ENCODE assay signal across 9 mouse cellular contexts in the genomic region with DNA sequence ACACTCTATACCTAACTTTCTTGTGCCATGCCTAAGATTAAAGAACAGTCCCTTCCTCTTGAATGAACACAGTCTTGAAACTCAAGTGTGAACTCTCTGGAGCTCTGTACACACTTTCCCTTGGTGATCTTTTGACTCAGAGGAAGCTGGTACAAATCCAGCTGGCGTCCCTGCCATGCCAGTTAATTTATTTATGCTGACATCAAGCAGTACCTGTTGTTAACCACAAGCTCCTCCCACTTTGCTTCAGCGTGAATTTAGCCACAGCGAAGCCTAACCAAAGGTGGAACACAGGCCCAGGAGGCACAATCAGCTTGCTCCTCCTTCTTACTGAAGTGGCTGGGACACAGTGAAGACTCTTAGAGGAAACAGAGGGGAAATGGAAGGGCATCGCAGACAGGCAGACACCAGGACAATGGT. TPM values are rescaled to one million over a fixed set of nuclear protein-coding genes. Genes with fewer than 3 reads are reported as not detected.
DNase-seq lines count a peak whose midpoint lies in the region; ATAC-seq lines count a peak whose summit lies in the region.
"Had no signal": no experiment of that assay in that cellular context is flagged by ENCODE, and none has a peak within 500 bp of the region (broad histone marks: within the 10 kb centered on the region; RNA-seq: fewer than 3 reads in every experiment).

No protein-coding gene starts in this region.

- no peaks in the 10 kb centered on the region for H3K27me3 ChIP-seq in hindbrain, embryonic 11.5 days (ENCODE audit: control insufficient read depth, insufficient read depth, low read length)
- H3K27me3 ChIP-seq in limb, embryonic 12.5 days = 0 out of 2 replicates have a peak, but pooled peaks cover under 1% of the 10 kb centered on the region
- no peaks in the 10 kb centered on the region for H3K27me3 ChIP-seq in midbrain, embryonic 15.5 days (replicated peaks)

- H3K9ac ChIP-seq in hindbrain, embryonic 11.5 days (ENCODE audit: low read depth, low read length) = no peak overlapping the region
- H3K9ac ChIP-seq in limb, embryonic 12.5 days (replicated peaks) = peak overlapping the region; percentile 34; the same call in 1 of the 2 replicates
- no peak overlapping the region for H3K9ac ChIP-seq in midbrain, embryonic 15.5 days

- ATAC-seq in hindbrain, embryonic 11.5 days (ENCODE audit: low FRiP score) = 0 out of 2 replicates have a peak, but pooled peaks have one; percentile 49
- ATAC-seq in limb, embryonic 12.5 days (ENCODE audit: insufficient number of reproducible peaks, insufficient read depth, low FRiP score, low TSS enrichment, low read depth) = no peak
- ATAC-seq in midbrain, embryonic 15.5 days (replicated peaks) = no peak

- H3K4me2 ChIP-seq in hindbrain, embryonic 11.5 days (replicated peaks; ENCODE audit: low read depth, low read length) = 0 out of 2 replicates have a peak overlapping the region, but pooled peaks have one; percentile 19
- peak overlapping the region; percentile 42 for H3K4me2 ChIP-seq in limb, embryonic 12.5 days
- H3K4me2 ChIP-seq in midbrain, embryonic 15.5 days = peak overlapping the region; percentile 30

- no peak overlapping the region for H3K27ac ChIP-seq in hindbrain, embryonic 11.5 days (ENCODE audit: low read depth, low read length)
- H3K27ac ChIP-seq in limb, embryonic 12.5 days = 0 out of 2 replicates have a peak overlapping the region, but pooled peaks have one; percentile 29
- no peak overlapping the region for H3K27ac ChIP-seq in midbrain, embryonic 15.5 days

- peak; percentile 29 to 34 for DNase-seq in cerebellum, postnatal 10 days
- DNase-seq in cerebellum, adult 9-11 months = no peak
- DNase-seq in adipocyte (ENCODE audit: low spot score) = peak; percentile 39
- peak; percentile 33 for DNase-seq in hindbrain, embryonic 11.5 days (ENCODE audit: low spot score)
- DNase-seq in right cerebral cortex, adult 2 months (ENCODE audit: low spot score in 2 of 2) = no peak
- DNase-seq in gastrocnemius, postnatal 14 days = no peak

- intact Hi-C loops in gastrocnemius, postnatal 14 days (cut with DNase I; ENCODE audit: low total_unique reads) = loop anchor here (5.0 kb wide), 1 partner anchor 199 kb away; no protein-coding TSS in a partner anchor

- no peaks in the 10 kb centered on the region for H3K4me1 ChIP-seq in hindbrain, embryonic 11.5 days (replicated peaks; ENCODE audit: control insufficient read depth, insufficient read depth, low read length)
- peaks cover 6% of the 10 kb centered on the region for H3K4me1 ChIP-seq in limb, embryonic 12.5 days (replicated peaks)
- no peaks in the 10 kb centered on the region for H3K4me1 ChIP-seq in midbrain, embryonic 15.5 days

- H3K9me3 ChIP-seq in hindbrain, embryonic 11.5 days (ENCODE audit: control insufficient read depth, low read length) = no peaks in the 10 kb centered on the region
- no peaks in the 10 kb centered on the region for H3K9me3 ChIP-seq in limb, embryonic 12.5 days
- no peaks in the 10 kb centered on the region for H3K9me3 ChIP-seq in midbrain, embryonic 15.5 days

- H3K4me3 ChIP-seq in hindbrain, embryonic 11.5 days (ENCODE audit: low read depth, low read length) = no peak overlapping the region
- peak overlapping the region; percentile 13; the same call in 1 of the 2 replicates for H3K4me3 ChIP-seq in limb, embryonic 12.5 days (replicated peaks)
- H3K4me3 ChIP-seq in midbrain, embryonic 15.5 days = no peak overlapping the region
- H3K4me3 ChIP-seq: myocyte had no signal

- 17% methylated on average over 4 of the region's 4 CpGs for WGBS in hindbrain, embryonic 11.5 days
- WGBS in limb, embryonic 12.5 days = 11% methylated on average over 4 of the region's 4 CpGs
- 13% methylated on average over 4 of the region's 4 CpGs for WGBS in midbrain, embryonic 15.5 days

- no peaks in the 10 kb centered on the region for H3K36me3 ChIP-seq in hindbrain, embryonic 11.5 days (ENCODE audit: control insufficient read depth, insufficient read depth, low read length)
- H3K36me3 ChIP-seq in limb, embryonic 12.5 days = no peaks in the 10 kb centered on the region
- H3K36me3 ChIP-seq in midbrain, embryonic 15.5 days (replicated peaks) = no peaks in the 10 kb centered on the region

RNA-seq across cellular contexts. Expression of a gene that starts 20.7 kb away (rescaled TPM):
- polyA plus RNA-seq in hindbrain, embryonic 11.5 days (2014; fragmentation: Nextera tagmentation; extraction: Ambion mirVana) = 0.11 TPM in 1 of 2 replicates, not detected in the other
- polyA plus RNA-seq in limb, embryonic 12.5 days (2016; fragmentation: Nextera tagmentation; extraction: Ambion mirVana) = 0.34 and 0.36 TPM in 2 replicates
- 0.40 and 0.56 TPM in 2 replicates for polyA plus RNA-seq in midbrain, embryonic 15.5 days (2015; fragmentation: Nextera tagmentation; extraction: Ambion mirVana)
- total RNA-seq in gastrocnemius, postnatal 14 days (2021) = not detected
- polyA plus RNA-seq: myocyte had no signal

RNA-seq across cellular contexts. Expression of a gene that starts 27.2 kb away (rescaled TPM):
- 1.2 and 1.6 TPM in 2 replicates for polyA plus RNA-seq in hindbrain, embryonic 11.5 days (2014; fragmentation: Nextera tagmentation; extraction: Ambion mirVana)
- polyA plus RNA-seq in limb, embryonic 12.5 days (2016; fragmentation: Nextera tagmentation; extraction: Ambion mirVana) = 1.2 and 2.1 TPM in 2 replicates
- polyA plus RNA-seq in midbrain, embryonic 15.5 days (2015; fragmentation: Nextera tagmentation; extraction: Ambion mirVana) = 2.3 and 3.7 TPM in 2 replicates
- 100 to 1,000 TPM in 1 of 2 experiments, 10 to 100 TPM in 1; 92.6 to 115 TPM for total RNA-seq in gastrocnemius, postnatal 14 days (2021)

RNA-seq across cellular contexts. Expression of a gene that starts 34.3 kb away (rescaled TPM):
- polyA plus RNA-seq in hindbrain, embryonic 11.5 days (2014; fragmentation: Nextera tagmentation; extraction: Ambion mirVana) = 62.1 and 63.4 TPM in 2 replicates
- 52.6 and 57.0 TPM in 2 replicates for polyA plus RNA-seq in limb, embryonic 12.5 days (2016; fragmentation: Nextera tagmentation; extraction: Ambion mirVana)
- polyA plus RNA-seq in midbrain, embryonic 15.5 days (2015; fragmentation: Nextera tagmentation; extraction: Ambion mirVana) = 120 and 121 TPM in 2 replicates
- 1 to 10 TPM in 1 of 2 experiments, under 1 TPM in 1; 1.00 to 2.4 TPM for total RNA-seq in gastrocnemius, postnatal 14 days (2021)
- polyA plus RNA-seq: myocyte had no signal

Comparison
In these comparisons a context has a peak if more than half of its experiments do, and no peak if none do; other contexts are left out.
1. DNase-seq: peak in cerebellum, postnatal 10 days (2 of 2), adipocyte (single experiment) and hindbrain, embryonic 11.5 days (single experiment); none in cerebellum, adult 9-11 months (single experiment), right cerebral cortex, adult 2 months (0 of 2) and gastrocnemius, postnatal 14 days (single experiment).
2. Peak in every context shown above with its lines, with median percentiles within 50 percentile points of each other: H3K4me2 ChIP-seq.